Mouse (Mus musculus) brain, adult 2 months (tissue): ENCODE data around the gene C1qtnf5.
A peak's percentile ranks its signal among the peaks of the same experiment; 100 is the strongest.

Experiments used
- DNase-seq: peaks from one replicate; pipeline ENCODE4 v3.0.0; 2011; ENCODE audit warnings: low read depth, low spot score

Gene C1qtnf5

DNA sequence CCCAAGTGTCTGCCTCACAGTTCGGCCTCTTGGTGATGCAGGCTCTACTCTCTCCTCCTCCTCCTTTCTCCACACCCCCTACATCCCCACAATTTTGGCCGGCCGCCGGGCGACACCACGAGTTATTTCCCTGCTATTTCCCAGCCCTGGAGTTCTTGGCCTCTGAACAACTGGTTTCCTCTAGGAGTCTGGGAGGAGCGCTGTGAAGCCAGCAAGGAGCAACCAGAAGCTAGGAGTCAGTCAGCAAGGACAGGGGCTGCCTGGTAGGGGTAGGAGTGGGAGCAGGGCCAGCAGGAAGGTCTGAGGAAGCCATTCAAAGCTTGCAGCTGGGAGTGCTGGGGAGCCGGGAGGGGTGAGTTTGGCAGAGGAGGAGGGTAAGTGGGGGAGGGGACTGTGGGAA lies at the start of gene C1qtnf5:
Gene C1qtnf5 (plus strand): TSS at position 136 of the 400 bp plus-strand sequence.
- peak; percentile 77 for DNase-seq

DNA sequence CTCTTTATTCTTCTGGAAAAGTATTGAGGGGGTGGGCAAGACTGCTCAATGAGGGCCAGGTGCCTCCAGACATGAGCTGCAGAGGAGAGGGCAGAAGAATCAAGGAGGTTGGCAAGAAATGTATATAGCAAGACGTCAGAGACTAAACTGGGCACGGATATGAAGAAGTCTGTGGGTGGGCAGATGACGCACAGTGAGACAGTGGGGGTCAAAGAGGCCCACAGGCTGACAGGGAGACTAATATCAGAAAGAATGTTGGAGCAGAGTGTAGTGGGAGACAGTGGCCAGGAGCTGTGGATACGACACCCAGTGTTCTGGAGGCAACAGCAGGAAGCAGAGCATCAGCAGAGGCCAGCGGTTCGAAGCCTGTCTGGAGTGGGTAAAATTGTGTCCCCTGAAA lies 48.4 kb upstream of the C1qtnf5 start:
- no peak for DNase-seq

DNA sequence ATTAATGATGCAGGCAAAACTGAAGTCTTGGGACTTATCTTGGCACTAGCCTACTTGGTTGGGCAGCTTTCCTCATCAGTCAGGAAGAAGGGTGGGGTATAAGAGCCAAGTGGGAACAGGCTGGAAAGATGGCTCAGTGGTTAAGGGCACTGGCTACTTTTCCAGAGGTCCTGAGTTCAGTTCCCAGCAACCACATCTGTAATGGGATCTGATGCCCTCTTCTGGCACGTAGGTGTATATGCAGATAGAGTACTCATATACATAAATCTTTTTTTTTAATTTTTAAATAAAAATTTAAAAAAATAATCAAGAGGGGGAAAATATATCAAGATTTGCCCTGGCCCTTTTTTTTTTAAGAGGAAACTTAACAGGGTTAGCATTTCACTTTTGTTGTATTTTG lies 41.9 kb upstream of the C1qtnf5 start:
- DNase-seq = no peak

DNA sequence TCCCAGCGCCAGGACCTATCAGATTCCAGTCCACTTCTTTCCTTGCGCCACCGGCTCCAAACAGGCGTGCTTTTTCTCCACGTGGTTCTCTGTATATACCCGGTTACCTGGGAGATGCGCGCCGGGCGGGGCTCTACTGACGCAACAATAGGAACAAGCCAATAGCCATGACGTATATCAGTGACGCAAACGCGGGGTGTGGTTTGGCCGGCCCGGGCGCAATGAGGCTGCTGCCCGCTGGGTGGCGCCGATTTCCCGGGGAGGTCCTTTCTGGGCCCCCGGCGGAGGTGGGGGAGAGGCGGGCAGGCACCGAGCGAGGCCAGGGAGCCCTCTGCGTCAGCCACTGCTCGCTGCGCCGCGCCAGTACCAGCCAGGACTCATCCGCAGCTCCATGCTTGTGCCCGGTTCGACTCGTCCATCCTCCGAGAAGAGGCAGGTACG lies 40.2 kb upstream of the C1qtnf5 start, which contains the start of gene Usp2:
Gene Usp2 (plus strand): TSS at position 237 of the 441 bp plus-strand sequence.
- peak; percentile 99 for DNase-seq

DNA sequence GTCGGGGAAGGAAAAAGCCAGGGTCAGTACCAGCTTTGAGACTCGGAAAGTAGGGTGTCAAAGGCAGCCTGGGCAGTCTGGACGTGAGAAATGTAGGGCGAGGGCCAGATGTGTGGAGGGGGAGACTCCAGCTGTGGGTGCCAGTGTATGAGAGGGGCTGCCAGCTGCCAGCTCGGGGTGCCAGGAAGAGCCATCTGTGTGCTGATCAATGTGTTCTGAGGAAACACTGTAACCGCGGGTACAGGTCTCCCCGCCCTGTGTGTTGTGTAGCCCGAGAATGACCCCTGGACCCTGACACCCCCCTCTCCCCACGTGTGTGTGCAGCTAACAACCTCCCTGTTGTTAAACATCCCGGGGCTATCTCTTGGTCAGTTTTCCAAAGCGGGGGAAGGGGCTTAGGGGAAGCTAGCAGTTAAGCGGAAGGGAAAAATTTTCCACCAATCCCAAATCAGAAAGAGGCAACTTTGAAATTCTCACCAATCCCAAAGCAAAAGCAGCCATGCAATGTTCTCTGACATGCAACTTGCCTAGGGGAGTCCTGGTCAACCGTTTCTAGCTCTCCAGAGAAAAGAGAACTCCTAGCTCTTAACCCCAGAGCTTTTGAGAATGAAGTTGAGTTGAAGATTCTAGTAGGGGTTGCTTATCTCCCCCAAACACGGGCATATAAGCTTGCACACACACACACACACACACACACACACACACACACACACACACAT lies 39.6 kb upstream of the C1qtnf5 start:
- peak; percentile 69 for DNase-seq

DNA sequence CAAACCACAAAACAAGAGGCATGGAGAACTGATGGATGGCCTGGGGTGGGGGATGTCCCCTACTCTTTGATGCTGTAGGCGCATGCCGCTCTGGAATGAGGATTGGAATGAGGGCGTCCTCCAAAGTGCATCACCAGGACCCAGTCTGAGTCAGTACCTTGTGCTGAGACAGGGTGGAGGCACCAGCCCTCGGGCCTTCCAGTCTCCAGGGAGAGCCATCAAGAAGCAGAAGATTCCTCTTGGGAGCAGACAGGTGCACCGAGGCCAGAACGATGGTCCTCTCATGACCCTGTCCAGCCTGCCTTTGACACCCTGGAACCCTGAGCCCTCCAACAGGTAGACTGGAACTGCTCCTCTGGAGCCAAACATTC lies 39.1 kb upstream of the C1qtnf5 start:
- DNase-seq = no peak

DNA sequence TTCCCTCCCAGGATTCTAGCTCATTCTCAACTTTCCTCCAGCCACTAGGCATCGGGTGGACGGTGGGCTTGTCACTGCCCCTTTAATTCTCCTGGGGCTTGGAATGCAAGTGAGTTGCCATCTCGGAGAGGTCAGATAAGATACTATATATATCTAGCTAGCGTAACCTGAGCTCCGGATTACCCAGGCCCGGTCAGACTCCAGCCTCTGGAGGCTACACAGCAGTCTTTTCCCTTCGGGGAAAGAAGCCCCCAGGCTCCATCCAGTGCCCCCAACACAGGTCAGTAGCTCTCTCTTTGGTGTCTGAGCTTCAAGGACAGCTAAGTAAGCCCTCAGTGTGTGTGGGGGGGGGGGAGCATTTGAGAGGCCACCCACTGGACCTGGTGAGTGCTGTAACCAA lies 37.8 kb upstream of the C1qtnf5 start:
- no peak for DNase-seq

DNA sequence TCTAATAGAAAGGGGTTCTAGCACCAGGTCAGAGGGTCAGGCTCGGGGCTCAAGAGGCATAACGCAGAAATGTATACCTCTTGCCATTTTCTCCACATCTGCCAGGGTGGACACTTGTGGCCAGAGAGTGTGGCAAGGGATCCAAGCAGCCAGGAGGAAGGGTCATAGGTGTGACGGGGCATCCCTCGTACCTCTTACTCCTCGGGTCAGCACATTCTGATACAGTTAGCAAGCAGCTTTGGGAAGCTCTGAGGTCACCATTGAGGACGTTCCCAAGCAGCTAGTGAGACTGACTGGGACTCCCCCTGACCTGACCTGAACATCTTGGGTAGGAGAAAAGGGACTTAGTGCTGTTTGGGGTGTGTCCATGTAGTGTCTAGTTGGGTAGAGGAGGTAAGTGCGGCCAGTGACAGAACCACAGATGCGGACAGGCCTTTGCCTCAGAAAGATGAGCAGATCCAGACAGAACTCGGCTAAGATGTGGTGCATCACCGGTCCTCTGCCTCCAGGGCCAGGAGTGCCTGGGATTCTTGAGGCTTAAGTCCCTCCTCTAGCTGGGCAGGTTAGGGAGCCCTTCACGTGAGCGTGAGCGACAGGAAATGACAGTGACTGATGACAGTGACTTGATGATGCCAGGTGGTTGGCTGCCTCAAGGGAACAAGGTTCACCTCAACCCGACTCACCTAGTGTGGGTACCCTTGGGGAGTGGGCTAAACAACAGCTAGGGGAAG lies 36.8 kb upstream of the C1qtnf5 start:
- no peak for DNase-seq

DNA sequence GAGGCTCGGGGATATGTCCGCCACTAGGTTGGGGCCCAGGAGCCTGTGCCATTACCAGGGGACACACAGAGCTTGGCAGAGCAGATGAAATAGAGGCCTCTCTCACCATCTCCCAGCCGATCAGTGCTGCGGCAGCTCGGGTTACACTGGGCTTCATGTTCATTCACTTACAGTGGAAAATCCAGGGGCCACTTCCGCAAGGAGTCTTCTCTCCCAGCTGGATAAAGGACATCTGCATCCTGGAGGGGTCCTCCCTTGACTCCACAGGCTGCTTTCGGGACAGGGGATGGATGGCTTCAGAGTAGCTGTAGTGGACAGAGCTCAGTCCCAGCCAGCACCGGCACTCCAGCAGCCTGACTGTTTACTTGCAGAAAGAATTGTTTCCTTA lies 36.2 kb upstream of the C1qtnf5 start:
- no peak for DNase-seq

DNA sequence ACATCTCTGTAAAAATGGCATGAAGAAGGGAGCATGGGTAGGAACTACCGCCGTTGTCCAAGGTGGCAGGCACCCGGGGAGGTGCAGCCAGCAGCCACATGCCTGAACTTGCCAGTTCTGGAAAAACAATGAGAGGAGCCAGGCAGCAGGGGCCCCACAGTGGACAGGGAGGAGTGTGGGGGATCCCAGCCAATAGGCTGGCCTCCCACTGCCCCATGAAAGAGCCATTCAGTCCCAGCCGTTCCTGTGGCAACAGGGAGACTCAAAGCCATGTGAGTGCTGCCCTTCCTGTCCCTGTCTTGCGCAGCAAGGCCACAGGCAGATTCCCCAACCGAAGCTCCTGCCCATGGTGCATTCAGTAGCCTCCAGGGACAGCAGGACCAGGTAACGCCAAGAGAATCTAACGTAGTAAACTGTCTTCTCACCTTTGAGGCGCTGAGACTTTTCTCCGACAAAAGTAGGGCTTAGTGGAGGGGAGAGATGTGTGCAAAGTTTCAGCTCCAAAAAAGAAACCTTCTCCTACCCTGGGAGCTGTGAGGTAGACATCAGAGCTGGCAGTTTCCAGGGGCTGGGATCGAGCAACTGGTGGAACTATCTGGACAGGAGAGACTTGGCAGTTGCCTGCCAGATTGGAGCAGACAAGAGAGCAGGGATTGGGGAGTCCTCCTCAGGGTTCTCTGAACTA lies 35.0 kb upstream of the C1qtnf5 start:
- peak; percentile 90 for DNase-seq

DNA sequence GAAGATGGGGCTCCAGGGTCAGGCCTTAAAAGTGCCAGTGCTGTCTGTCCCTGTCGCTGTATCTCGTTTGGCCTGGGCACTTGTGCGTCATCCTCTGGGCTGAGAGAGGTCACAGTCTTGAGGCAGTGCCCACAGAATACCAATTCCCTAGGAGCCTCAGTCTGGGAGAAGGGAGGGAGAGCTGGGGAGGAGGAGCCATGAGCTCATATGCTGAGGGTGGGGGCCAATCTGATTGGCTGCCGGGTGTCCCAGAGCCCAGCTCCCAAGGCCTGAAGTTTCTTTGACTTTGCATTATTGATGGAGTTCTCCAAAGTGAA lies 34.5 kb upstream of the C1qtnf5 start:
- DNase-seq = peak; percentile 81

DNA sequence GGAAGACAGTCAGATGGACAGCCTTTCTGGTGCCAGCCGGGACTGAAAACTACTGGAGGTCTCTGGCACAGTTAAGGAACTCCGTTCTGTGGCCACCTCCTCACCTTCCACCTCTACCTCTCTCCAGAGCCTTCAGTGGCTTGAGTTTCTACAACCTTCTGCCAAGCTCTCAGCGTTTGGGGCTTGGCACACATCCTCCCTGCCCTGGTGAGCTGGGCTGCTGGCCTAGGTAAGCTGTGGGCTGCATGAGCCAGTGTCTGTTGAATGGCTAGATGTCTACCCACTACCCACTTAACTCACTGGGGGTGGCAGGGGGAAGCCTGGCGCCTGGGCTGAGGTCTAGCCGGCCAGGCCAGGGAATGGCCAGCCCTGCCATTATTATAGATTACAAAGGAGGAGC lies 33.9 kb upstream of the C1qtnf5 start:
- DNase-seq = peak; percentile 71

DNA sequence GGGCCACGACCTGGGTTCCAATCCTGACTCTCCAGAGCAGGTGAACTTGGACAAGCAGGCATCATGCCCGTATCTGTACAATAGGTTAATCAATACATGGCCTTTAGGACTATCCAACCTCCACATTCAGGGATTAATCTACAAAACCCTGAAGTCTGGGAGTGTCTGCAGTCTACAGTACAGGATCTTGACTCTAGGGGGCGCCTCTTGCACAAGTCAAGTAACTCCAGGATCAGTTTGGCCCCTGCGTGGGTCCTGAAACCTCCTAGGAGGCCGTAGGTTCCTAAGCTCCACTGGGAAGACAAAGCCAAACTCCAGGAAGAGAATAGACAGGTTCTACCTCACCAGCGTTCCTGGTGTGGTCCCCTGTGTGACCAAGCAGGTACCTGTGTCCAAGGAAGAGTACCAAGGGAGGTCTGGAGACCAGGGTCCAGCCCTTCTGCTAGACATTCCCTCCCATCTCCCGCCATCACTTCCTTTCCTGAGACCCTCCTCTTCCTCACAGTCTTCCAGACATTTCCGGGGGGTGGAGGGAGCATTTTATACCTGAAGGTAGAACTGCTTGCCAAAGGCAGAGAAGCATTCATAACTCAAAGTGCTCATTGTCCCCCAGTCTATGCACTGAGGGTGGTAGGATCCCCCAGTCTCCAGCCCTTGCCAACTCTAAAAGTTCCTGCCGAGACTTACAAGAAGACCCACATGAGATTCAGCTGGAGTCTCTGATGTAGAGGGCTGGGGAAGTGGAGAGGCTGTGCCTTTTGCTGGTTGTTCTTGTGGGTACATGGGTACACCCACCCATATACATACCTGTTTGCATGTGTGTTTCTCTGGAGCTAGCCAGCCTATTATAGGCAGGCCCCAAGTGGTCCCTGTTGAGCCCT lies 32.4 kb upstream of the C1qtnf5 start:
- peak; percentile 82 for DNase-seq

DNA sequence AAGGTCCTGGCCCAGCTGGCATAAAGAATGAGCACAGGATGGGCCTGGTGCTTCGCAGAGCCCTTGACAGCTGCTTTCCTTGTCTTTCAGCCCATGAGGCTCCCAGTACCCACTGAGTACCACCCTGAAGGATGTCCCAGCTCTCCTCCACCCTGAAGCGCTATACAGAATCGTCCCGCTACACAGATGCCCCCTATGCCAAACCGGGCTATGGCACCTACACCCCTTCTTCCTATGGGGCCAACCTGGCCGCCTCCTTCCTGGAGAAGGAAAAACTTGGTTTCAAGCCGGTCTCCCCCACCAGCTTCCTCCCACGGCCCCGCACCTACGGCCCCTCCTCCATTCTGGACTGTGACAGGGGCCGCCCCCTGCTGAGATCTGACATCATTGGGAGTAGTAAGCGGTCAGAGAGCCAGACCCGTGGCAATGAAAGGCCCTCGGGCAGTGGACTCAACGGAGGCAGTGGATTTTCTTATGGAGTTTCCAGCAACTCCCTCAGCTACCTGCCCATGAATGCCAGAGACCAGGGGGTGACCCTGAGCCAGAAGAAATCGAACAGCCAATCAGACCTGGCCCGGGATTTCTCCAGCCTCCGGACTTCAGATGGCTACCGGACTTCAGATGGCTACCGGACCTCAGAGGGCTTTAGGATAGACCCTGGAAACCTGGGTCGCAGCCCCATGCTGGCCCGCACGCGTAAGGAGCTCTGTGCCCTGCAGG lies 31.6 kb upstream of the C1qtnf5 start:
- no peak for DNase-seq

DNA sequence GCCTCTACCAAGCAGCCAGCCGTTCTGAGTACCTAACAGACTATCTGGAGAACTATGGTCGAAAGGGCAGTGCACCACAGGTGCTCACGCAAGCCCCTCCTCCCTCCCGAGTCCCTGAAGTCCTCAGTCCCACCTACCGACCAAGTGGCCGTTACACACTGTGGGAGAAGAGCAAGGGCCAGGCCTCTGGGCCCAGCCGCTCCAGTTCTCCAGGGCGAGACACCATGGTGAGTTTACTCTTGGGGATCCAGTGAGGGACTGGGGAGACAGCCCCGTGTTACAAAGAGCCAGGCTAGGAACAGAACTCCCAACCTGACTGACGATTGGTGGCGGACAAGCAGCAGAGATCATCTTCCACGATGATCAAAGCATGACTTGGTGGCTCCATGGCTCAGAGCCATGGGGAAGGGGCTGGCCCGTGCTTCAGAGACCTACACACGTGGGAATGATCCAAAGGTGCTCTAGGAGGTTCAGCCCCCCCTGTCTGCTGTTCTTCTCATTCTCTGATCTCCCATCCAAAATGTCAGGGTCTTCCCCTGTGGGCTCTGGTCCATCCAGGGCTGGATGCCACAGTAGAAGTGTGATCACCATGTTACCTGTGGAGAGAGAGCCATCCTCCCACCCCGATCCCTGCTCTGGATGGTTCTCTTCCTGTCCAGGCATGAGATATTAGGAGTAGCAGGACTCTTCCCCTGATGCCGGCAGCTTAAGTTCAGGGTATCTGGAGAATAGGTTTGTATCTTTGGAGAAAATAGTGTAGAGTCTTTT lies 30.9 kb upstream of the C1qtnf5 start:
- no peak for DNase-seq

DNA sequence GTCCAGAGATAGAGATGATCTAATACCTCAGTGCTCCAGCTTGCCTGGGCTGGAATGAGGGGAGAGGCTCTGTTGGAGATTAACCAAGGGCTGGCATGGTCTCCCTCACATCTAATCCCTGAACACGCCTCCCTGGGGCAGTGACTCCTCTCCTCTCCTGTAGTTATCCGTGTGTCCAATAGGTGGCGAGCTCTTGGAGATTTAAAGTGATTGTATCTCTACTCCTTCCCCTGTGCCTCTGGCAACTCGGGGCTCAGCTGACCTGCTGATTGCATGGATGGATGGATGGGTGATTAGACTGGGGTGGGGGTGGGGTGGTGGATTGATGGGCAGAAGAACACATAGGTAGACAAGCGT lies 30.3 kb upstream of the C1qtnf5 start:
- peak; percentile 89 for DNase-seq

DNA sequence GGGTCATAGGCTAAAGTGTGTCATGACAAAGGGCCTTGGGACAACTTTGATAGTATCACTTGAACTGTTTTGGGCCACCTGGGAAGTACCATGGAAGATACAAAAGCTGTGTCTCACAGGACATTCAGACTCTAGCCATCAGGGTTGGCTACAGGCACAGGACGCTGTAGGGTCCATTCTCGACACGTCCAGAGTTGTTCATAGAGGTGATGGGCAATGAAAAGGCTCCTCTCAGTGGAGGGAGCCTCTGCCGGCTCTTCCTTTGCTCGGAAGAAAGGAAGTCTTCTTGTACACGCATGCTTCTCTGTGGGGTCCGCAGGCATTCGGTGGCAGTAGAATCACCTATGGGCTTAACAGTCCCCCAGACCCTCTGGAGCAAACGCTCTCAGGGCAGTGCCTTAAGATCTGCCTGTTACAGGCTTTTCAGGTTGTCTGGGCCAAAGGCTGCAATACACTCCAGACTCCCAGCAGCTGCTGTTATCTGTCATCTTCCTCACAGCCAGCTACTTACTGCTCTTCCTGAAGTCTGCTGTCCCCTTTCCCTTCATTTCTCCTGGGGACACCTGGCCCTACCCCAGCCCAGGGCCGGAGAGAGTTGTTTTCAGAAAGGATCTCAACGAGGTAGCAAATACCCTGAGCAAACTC lies 29.7 kb upstream of the C1qtnf5 start:
- DNase-seq = no peak

DNA sequence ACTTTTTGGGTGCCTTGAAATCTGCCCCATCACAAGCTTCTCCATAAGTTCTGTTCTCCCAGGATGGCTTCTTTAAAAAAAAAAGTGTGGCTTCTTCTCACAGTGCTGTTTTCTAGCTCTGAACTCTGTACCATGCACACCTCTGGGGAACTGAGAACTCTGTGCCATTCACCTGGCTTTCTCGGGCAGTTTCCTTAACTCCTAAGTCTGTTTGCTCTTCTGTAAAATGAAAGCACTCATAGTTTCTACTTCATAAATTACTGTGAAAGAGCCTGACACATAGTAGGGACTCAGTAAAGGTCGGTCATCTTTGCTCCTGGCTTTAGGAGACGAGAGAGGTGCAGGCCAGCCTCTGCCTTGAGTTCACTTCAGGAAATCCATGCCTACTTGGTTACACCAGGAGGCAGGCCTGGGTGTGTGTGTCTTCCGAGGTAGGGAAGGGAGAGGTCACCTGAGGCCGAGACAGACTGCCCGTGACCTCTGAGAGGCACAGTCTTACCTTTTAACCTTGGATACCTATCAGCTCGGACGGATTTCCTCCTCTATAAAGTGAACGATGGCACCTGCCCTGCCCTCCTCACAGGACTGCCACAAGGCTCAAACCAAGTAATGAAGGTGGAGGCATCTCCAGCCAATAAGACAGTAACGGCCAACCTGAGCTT lies 28.8 kb upstream of the C1qtnf5 start:
- no peak for DNase-seq

DNA sequence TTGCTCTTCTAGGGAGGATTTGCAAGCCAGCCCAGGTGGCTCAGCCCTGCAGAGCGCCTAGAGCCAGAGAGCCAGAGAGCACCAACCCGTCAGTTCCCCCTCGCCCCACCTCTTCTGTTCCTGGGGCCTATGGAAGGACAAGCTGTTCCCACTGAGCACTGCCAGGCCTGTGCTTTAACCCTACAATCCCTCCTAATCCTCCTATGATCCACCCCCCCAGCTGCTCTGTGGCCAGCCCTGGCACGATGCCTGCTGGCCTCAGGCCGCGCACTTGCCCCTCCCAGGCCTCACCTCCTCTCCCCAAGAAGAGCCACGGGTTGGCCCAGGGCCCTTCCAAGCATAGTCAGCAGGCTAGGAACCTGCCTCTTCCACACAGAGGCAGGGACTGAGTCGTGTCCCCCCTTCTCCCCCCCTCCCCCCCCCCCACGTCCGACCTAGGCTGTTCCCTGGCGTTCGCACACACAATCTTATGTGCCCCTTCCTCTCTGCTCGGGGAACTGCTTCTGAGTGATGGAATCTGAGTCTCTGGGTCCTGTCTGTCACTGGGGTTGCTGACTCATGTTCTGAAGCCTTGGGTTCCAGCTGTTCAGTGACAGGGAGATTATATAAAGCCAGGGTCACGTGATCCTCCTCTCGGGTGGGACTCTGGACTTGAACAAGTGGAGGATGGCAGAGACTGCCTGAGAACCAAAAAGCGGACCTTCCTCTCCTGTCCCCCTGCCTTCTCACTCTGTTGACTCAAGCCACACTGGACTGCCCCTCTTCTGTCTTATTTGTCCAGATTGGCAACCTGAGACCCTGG lies 27.9 kb upstream of the C1qtnf5 start:
- DNase-seq = peak; percentile 98
